Mouse (Mus musculus): Measurements from ENCODE around the gene Fbxo8.

DNA sequence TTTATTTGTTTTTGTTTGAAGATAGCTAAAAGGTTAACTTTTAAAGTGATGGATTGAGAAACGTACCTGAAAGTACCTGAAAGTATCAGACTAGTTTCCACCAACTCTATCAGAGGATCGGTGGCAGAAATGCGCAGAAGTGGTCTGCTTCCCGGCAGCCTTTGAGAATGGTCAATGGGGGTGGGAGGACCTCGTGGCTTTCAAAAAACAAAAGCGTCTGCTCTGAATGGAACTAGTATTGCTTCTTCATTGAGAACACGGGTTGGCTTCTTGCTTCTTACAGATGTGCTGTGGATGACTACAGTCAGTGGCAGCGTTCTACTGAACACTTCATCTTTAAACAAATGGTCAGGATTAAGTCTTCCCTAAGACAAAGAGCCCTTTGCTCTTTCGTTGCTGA, 68.7 kb downstream of the Fbxo8 start:
- no peak for TF ChIP-seq TAL1 (conservative IDR thresholded peaks at IDR 0.05; ENCODE audit: low read depth, low read length)
- TF ChIP-seq CTCF (IDR thresholded peaks at IDR 0.05; ENCODE audit: low read depth, low read length) = no peak
- no peak for TF ChIP-seq POLR2AphosphoS5 (IDR thresholded peaks at IDR 0.05; ENCODE audit: insufficient replicate concordance, low read depth, low read length)

All from G1E (cell line).